Mouse (Mus musculus) stomach, postnatal 0 days (tissue): ENCODE measurements around the gene Pwwp2b.

Experiments used
- CTCF ChIP-seq: IDR thresholded peaks from 2 replicates; pipeline ENCODE4 v1.5.1; 2016; ENCODE audit warnings: antibody characterized with exemption, low read depth, mild to moderate bottlenecking, moderate library complexity
- EP300 ChIP-seq: optimal IDR thresholded peaks from 2 replicates; pipeline ENCODE3; 2016; ENCODE audit warnings: antibody characterized with exemption

DNA sequence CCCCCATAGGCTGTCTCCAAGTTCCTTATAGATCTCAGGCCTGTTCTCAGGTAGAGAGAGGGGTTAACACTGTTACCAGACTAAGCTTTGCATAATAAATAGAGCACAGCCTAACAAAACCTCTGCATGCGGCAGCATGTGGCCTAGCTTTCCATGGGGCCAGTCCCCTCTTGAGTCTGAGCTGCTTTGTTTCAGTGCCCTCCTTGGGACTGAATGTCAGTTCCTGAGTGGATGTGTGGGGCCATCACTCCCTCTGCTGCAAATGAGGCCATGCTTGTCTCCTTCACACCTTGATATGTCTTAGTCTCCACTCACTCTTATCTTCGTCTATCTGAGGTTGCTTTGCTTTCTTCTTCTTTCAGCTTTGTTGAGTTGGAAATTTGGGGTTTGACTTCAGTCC lies 26.4 kb upstream of the Pwwp2b start:
- no peak for TF ChIP-seq CTCF
- no peak for TF ChIP-seq EP300
